Mouse (Mus musculus): ENCODE measurements around the gene Krt10.

- no peak for TF ChIP-seq CTCF (IDR thresholded peaks at IDR 0.05 in 2 of 3, conservative IDR thresholded peaks at IDR 0.05 in 1 of 3; ENCODE audit: control insufficient read depth in 1 of 3, insufficient read depth in 1 of 3, low read depth in 2 of 3, low read length in 3 of 3, poor library complexity in 1 of 3, severe bottlenecking in 1 of 3)
- TF ChIP-seq TAL1 (IDR thresholded peaks at IDR 0.05; ENCODE audit: low read length) = no peak
- no peak for TF ChIP-seq CHD1 (IDR thresholded peaks at IDR 0.05; ENCODE audit: low read depth, low read length)
- no peak for TF ChIP-seq ETS1 (IDR thresholded peaks at IDR 0.05; ENCODE audit: low read depth, low read length)
- no peak for TF ChIP-seq ZMIZ1 (IDR thresholded peaks at IDR 0.05; ENCODE audit: low read depth, low read length)
- no peak for TF ChIP-seq EP300 (IDR thresholded peaks at IDR 0.05; ENCODE audit: low read depth in 1 of 2, low read length in 2 of 2)
Observed at GRCm38 (mm10) chr11:99389264-99389663, at the start of gene Krt10.

All from MEL (cell line).